Mouse (Mus musculus): ENCODE results near the gene Ddx50. TPM values are rescaled to one million over a fixed set of nuclear protein-coding genes. Genes with fewer than 3 reads are reported as not detected.
"Not testable (repeated sequence)": the region's sequence is repeated elsewhere in the genome, so short reads cannot be mapped to it uniquely, and the experiment has no call there.

Ddx50 gene
- polyA plus RNA-seq, 1 experiment from 2014 or later = 103 TPM

DNA sequence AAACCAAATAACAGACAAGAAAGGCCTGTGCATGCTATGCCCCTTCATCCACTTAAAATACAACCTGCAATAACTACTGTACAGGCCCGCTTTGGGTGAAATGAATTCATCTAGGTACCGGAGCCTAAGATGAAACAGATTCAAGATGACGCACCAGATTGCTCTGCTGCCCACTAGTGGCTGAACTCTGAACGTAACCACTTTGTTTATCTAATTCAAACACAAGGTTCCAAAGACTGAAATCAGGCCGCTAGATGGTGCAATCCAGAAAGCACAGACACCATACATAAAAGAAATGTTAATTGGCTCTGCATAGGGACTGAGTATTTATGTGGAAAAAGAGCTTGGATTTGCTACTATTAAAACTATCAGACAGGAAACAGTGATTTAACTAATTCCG lies 60.8 kb downstream of the Ddx50 start:
- Histone ChIP-seq H3K27ac (replicated peaks; ENCODE audit: low read depth, low read length) (no peak overlapping the region), H3K9ac (replicated peaks; ENCODE audit: low read length) (no peak overlapping the region), H3K27me3 (ENCODE audit: control insufficient read depth, insufficient read depth, low read length) (no peaks in the 10 kb centered on the region), H3K9me3 (ENCODE audit: control insufficient read depth, low read length) (no peaks in the 10 kb centered on the region), H3K4me3 (replicated peaks; ENCODE audit: low read depth, low read length) (no peak overlapping the region), H3K36me3 (ENCODE audit: control insufficient read depth, insufficient read depth, low read length) (peaks cover 90% of the 10 kb centered on the region), H3K4me2 (ENCODE audit: low read length) (no peak overlapping the region), H3K4me1 (ENCODE audit: control insufficient read depth, insufficient read depth, low read length) (no peaks in the 10 kb centered on the region)
- ATAC-seq (ENCODE audit: low FRiP score, low TSS enrichment) (no peak), DNase-seq (peak; percentile 96)
- WGBS = 27% methylated on average over 6 of the region's 6 CpGs

DNA sequence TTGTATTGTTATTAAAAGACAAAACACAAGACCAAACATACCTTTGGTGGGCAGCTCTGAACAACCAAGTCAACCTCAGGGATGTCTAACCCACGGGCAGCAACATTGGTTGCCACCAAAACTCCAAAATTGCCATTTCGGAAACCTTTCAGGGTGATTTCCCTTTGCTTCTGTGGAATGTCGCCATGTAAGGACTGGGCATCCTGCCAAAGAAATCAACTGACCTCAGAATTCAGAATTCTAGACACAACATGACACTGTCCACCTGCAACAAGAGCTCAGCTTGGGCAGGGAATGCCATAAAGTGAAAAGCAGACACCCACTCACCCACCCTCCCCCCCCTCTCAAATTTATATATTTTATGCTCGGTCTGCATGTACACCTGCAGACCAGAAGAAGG lies 62.4 kb downstream of the Ddx50 start:
- Histone ChIP-seq H3K36me3 (ENCODE audit: control insufficient read depth, insufficient read depth, low read length) (peaks cover 92% of the 10 kb centered on the region), H3K9me3 (ENCODE audit: control insufficient read depth, low read length) (no peaks in the 10 kb centered on the region), H3K27me3 (ENCODE audit: control insufficient read depth, insufficient read depth, low read length) (no peaks in the 10 kb centered on the region), H3K4me3 (replicated peaks; ENCODE audit: low read depth, low read length) (no peak overlapping the region), H3K4me2 (ENCODE audit: low read length) (no peak overlapping the region), H3K4me1 (ENCODE audit: control insufficient read depth, insufficient read depth, low read length) (no peaks in the 10 kb centered on the region), H3K9ac (replicated peaks; ENCODE audit: low read length) (no peak overlapping the region), H3K27ac (replicated peaks; ENCODE audit: low read depth, low read length) (no peak overlapping the region)
- WGBS = 87% methylated on average over 4 of the region's 4 CpGs
- peak; percentile 8 for DNase-seq
- no peak for ATAC-seq (ENCODE audit: low FRiP score, low TSS enrichment)

DNA sequence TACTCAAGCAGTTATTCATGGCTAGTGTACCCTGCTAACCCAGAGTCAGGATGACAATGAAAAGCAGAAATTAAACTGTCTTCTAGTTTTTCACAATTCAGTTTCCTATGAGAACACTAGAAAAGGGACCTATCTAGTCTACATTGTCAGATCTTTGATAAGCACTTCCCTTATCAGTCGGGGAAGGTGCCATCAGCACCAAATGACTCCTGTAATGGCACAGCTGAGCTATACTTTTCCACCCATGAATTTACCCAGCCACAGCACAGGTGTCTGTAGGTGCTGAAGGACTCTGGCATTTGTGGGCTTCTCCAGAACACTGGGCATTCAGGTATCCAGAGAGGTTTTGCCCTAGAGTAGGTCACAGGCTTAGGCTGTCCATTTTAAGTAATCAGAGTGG lies 67.8 kb downstream of the Ddx50 start:
- H3K9me3 ChIP-seq (ENCODE audit: control insufficient read depth, low read length) = no peaks in the 10 kb centered on the region
- peaks cover 3% of the 10 kb centered on the region; the same call in 1 of the 2 replicates for H3K4me1 ChIP-seq (ENCODE audit: control insufficient read depth, insufficient read depth, low read length)
- H3K27ac ChIP-seq (replicated peaks; ENCODE audit: low read depth, low read length) = no peak overlapping the region
- ATAC-seq (ENCODE audit: low FRiP score, low TSS enrichment) (no peak), DNase-seq (no peak)
- peaks cover 79% of the 10 kb centered on the region for H3K36me3 ChIP-seq (ENCODE audit: control insufficient read depth, insufficient read depth, low read length)
- H3K9ac ChIP-seq (replicated peaks; ENCODE audit: low read length) = no peak overlapping the region
- 97% methylated on average over 1 of the region's 1 CpGs for WGBS
- no peaks in the 10 kb centered on the region for H3K27me3 ChIP-seq (ENCODE audit: control insufficient read depth, insufficient read depth, low read length)
- no peak overlapping the region for H3K4me2 ChIP-seq (ENCODE audit: low read length)
- H3K4me3 ChIP-seq (replicated peaks; ENCODE audit: low read depth, low read length) = no peak overlapping the region

DNA sequence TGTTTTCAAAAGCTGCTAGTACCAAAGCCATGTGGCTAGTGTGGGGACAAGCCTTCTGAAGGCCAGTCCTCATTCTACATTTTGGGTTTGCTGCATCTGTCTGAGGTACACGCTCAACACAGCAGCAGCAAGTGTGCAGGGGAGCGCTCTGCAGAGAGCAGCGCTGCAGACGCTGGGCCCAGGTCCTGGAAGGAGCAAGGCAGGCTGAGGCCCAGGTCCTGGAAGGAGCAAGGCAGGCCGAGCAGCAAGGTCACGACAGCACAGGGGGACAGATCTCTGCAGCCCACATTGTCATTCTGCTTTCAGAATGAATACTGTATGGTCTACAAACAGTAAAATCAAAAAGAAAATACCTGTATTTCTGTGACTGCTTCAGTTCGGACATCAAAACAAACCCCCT lies 68.3 kb downstream of the Ddx50 start:
- H3K4me3 ChIP-seq (replicated peaks; ENCODE audit: low read depth, low read length) = no peak overlapping the region
- peaks cover 73% of the 10 kb centered on the region for H3K36me3 ChIP-seq (ENCODE audit: control insufficient read depth, insufficient read depth, low read length)
- no peak for ATAC-seq (ENCODE audit: low FRiP score, low TSS enrichment)
- H3K4me2 ChIP-seq (ENCODE audit: low read length) = no peak overlapping the region
- H3K9me3 ChIP-seq (ENCODE audit: control insufficient read depth, low read length) = no peaks in the 10 kb centered on the region
- WGBS = 88% methylated on average over 7 of the region's 7 CpGs
- no peak overlapping the region for H3K27ac ChIP-seq (replicated peaks; ENCODE audit: low read depth, low read length)
- no peaks in the 10 kb centered on the region for H3K27me3 ChIP-seq (ENCODE audit: control insufficient read depth, insufficient read depth, low read length)
- peaks cover 3% of the 10 kb centered on the region; the same call in 1 of the 2 replicates for H3K4me1 ChIP-seq (ENCODE audit: control insufficient read depth, insufficient read depth, low read length)
- no peak for DNase-seq
- H3K9ac ChIP-seq (replicated peaks; ENCODE audit: low read length) = no peak overlapping the region

DNA sequence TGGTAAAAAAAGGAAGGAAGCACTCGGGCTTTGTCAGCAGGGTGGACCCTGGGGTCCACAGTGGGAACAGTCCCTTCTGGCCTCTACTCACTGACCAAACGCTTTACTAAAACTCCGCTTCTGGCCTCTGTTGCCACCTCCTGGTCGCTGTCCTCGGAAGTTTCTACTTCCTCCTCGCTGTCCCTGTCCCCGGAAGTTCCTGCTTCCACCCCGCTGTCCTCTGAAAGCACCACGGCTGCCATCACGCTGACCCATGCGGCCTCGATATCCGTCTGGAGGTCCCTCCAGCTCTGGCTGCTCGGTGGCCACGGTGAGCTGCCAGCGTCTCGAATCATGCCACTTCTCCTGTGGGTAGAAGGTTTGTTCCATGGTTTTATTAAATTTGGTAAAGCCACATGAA lies 68.8 kb downstream of the Ddx50 start:
- peaks cover 69% of the 10 kb centered on the region for H3K36me3 ChIP-seq (ENCODE audit: control insufficient read depth, insufficient read depth, low read length)
- H3K9ac ChIP-seq (replicated peaks; ENCODE audit: low read length) = no peak overlapping the region
- H3K27me3 ChIP-seq (ENCODE audit: control insufficient read depth, insufficient read depth, low read length) = no peaks in the 10 kb centered on the region
- H3K4me2 ChIP-seq (ENCODE audit: low read length) = no peak overlapping the region
- DNase-seq = no peak
- no peaks in the 10 kb centered on the region for H3K9me3 ChIP-seq (ENCODE audit: control insufficient read depth, low read length)
- no peak for ATAC-seq (ENCODE audit: low FRiP score, low TSS enrichment)
- H3K27ac ChIP-seq (replicated peaks; ENCODE audit: low read depth, low read length) = no peak overlapping the region
- H3K4me1 ChIP-seq (ENCODE audit: control insufficient read depth, insufficient read depth, low read length) = peaks cover 6% of the 10 kb centered on the region; the same call in 1 of the 2 replicates
- no peak overlapping the region for H3K4me3 ChIP-seq (replicated peaks; ENCODE audit: low read depth, low read length)
- 93% methylated on average over 17 of the region's 17 CpGs for WGBS

DNA sequence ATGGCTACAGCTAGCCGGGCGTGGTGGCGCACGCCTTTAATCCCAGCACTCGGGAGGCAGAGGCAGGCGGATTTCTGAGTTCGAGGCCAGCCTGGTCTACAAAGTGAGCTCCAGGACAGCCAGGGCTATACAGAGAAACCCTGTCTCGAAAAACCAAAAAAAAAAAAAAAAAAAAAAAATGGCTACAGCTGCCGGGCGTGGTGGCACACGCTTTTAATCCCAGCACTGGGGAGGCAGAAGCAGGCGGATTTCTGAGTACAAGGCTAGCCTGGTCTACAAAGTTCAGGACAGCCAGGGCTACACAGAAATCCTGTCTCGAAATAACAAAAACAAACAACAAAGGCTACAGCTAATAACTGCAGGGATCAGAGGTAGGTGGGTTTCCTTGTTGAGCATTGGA lies 71.9 kb downstream of the Ddx50 start:
- H3K4me1 ChIP-seq (ENCODE audit: control insufficient read depth, insufficient read depth, low read length) = peaks cover 12% of the 10 kb centered on the region
- peaks cover 56% of the 10 kb centered on the region for H3K36me3 ChIP-seq (ENCODE audit: control insufficient read depth, insufficient read depth, low read length)
- not testable (repeated sequence) for H3K9ac ChIP-seq (replicated peaks; ENCODE audit: low read length); H3K4me3 ChIP-seq (replicated peaks; ENCODE audit: low read depth, low read length); ATAC-seq (ENCODE audit: low FRiP score, low TSS enrichment); H3K9me3 ChIP-seq (ENCODE audit: control insufficient read depth, low read length); H3K27ac ChIP-seq (replicated peaks; ENCODE audit: low read depth, low read length); DNase-seq; H3K27me3 ChIP-seq (ENCODE audit: control insufficient read depth, insufficient read depth, low read length)
- peak overlapping the region; percentile 56; the same call in 1 of the 2 replicates for H3K4me2 ChIP-seq (ENCODE audit: low read length)
- 78% methylated on average over 12 of the region's 13 CpGs for WGBS

DNA sequence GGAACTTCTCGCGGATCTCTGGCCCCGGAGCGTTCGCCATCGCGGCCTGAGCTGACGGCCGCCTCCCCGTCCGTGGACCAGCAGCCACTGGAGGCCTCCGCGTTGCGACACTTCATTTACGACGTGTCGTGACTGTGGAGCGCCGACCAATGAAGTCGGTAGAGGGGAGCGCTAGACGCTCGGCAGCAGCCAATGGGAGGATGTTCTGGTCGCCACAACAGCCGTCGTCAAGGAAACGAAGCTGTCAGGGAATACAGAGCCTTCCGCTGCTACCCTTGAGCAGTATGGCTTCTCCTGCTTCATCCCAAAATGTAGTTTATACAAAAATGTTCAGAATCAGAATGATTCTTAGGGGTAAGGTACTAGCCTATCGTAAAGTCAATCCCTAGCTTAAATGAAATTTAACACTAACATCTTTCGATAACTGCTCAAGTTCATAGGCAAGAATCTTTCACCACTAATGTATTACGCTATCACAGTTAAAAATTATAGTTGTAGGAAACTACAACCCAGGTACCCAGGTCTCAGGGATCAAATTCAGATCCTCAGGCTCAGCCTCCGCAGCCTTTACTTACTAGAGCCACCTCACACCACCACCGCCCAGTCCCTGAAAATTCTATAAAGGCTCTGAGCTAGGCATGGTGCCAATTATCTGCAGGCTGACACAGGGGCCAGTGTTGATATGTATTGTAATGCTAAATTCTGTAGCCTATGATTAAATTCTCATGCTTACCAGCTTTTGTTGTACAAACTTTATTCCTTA lies 72.5 kb downstream of the Ddx50 start, which contains the start of gene Kif1bp:
Kif1bp (minus strand) TSS at position 120 of the 763 bp plus-strand sequence.
- Histone ChIP-seq H3K4me3 (replicated peaks; ENCODE audit: low read depth, low read length) (peak within 1 kb of the TSS; percentile 83), H3K36me3 (ENCODE audit: control insufficient read depth, insufficient read depth, low read length) (peaks cover 56% of the 10 kb centered on the region), H3K4me1 (ENCODE audit: control insufficient read depth, insufficient read depth, low read length) (peaks cover 12% of the 10 kb centered on the region), H3K4me2 (ENCODE audit: low read length) (peak within 1 kb of the TSS; percentile 94), H3K27ac (replicated peaks; ENCODE audit: low read depth, low read length) (peak within 1 kb of the TSS; percentile 83), H3K27me3 (ENCODE audit: control insufficient read depth, insufficient read depth, low read length) (no peaks in the 10 kb centered on the region), H3K9ac (replicated peaks; ENCODE audit: low read length) (peak within 1 kb of the TSS; percentile 89), H3K9me3 (ENCODE audit: control insufficient read depth, low read length) (no peaks in the 10 kb centered on the region)
- 5% methylated on average over 33 of the region's 33 CpGs for WGBS
- ATAC-seq (ENCODE audit: low FRiP score, low TSS enrichment) (peak; percentile 100), DNase-seq (peak; percentile 99)

DNA sequence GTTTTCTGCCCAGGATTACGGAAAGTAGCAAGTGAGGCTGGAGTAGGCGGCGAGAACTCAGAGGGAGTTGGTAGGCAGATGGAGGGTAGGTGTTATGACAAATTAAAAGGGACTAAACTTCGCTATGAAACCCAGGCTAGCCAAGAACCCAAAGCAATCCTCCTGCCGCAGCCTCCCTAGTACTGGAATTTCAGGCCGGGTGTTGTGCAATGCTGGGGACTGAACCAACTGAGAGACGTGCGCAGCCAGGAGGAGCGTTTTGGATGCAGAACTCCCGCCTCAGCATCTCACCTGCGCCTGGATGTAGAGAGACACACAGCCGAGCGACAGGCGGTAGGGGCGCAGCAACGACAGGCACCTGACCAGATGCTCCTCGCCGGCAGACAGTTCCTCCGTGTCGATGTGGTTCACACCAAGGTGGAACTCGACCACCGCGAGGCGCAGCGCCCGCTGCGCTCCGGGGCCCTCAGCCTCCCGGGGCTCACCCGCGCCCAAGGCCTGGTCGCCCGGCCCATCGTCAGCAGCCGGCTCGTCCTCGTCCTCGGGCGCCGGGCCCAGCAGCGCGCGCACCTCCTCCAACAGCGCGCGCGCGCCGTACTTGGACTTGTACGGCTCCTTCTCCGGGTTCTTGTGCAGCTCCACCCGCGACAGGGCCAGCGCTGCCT lies 73.2 kb downstream of the Ddx50 start:
- WGBS = 1% methylated on average over 54 of the region's 54 CpGs
- peaks cover 56% of the 10 kb centered on the region for H3K36me3 ChIP-seq (ENCODE audit: control insufficient read depth, insufficient read depth, low read length)
- H3K9me3 ChIP-seq (ENCODE audit: control insufficient read depth, low read length) = no peaks in the 10 kb centered on the region
- peaks cover 12% of the 10 kb centered on the region for H3K4me1 ChIP-seq (ENCODE audit: control insufficient read depth, insufficient read depth, low read length)
- peak overlapping the region; percentile 83 for H3K27ac ChIP-seq (replicated peaks; ENCODE audit: low read depth, low read length)
- no peaks in the 10 kb centered on the region for H3K27me3 ChIP-seq (ENCODE audit: control insufficient read depth, insufficient read depth, low read length)
- peak; percentile 84 for ATAC-seq (ENCODE audit: low FRiP score, low TSS enrichment)
- peak overlapping the region; percentile 83 for H3K4me3 ChIP-seq (replicated peaks; ENCODE audit: low read depth, low read length)
- peak overlapping the region; percentile 94 for H3K4me2 ChIP-seq (ENCODE audit: low read length)
- DNase-seq = no peak
- peak overlapping the region; percentile 89 for H3K9ac ChIP-seq (replicated peaks; ENCODE audit: low read length)
